Mouse (Mus musculus) embryonic fibroblast, embryonic 13.5 days (primary cell): Measurements from ENCODE around the gene Prr3. TPM values are rescaled to one million over a fixed set of nuclear protein-coding genes. Genes with fewer than 3 reads are reported as not detected.
"Not testable (repeated sequence)": the region's sequence is repeated elsewhere in the genome, so short reads cannot be mapped to it uniquely, and the experiment has no call there.

Experiments
- H3K27ac ChIP-seq: 2 replicates; pipeline ENCODE4 v1.5.1; 2012; ENCODE audit warnings: low read length, control low read depth, inconsistent platforms; ENCODE audit not compliant: insufficient read depth
- H3K4me1 ChIP-seq: 2 replicates; pipeline ENCODE4 v1.6.1; 2011; ENCODE audit warnings: low read length; ENCODE audit not compliant: control insufficient read depth, insufficient read depth
- H3K4me3 ChIP-seq: 2 replicates; pipeline ENCODE4 v1.5.1; 2011; ENCODE audit warnings: mild to moderate bottlenecking, control low read depth, low read length; ENCODE audit not compliant: insufficient read depth
- CTCF ChIP-seq: IDR thresholded peaks from 2 replicates; pipeline ENCODE4 v1.5.1; 2011; ENCODE audit warnings: mild to moderate bottlenecking, control low read depth, low read length, moderate library complexity, borderline replicate concordance; ENCODE audit not compliant: insufficient read depth
- POLR2A ChIP-seq: IDR thresholded peaks from 2 replicates; pipeline ENCODE4 v1.6.1; 2011; ENCODE audit warnings: low read depth, mild to moderate bottlenecking, control low read depth, low read length, moderate library complexity
- polyA plus RNA-seq: library from polyadenylated mRNA; stranded (reverse); fragments of >200 nt; gene quantifications from 2 replicates; pipeline ENCODE4 v1.2.4, GENCODE M21; 2011; ENCODE audit warnings: low read depth; ENCODE audit not compliant: missing spikeins, insufficient read length

Gene Prr3
- polyA plus RNA-seq, 1 experiment, result 31.4 TPM

DNA sequence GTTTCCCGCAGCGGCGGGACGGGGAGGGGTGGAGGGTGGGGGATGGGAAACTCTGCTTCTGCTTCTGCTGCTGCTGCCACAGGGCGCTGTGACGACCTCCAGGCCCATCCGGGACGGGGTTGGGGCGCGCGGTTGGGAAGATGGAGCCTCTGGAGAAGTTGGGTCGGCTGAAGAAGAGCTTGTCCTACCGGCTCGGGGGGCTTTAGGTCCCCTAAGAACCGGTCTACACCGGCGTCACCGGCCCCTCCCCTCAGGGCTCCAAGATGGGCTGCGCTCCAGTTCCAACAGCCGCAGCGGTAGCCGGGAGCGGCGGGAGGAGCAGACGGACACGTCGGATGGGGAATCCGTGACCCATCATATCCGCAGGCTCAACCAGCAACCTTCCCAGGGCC, 323 bp upstream of the Prr3 start:
- H3K4me3 ChIP-seq, result peak overlapping the region; percentile 86
- H3K4me1 ChIP-seq, result peaks cover 9% of the 10 kb centered on the region; the same call in 1 of the 2 replicates
- TF ChIP-seq POLR2A, result 0 out of 2 replicates have a peak, but pooled peaks have one; percentile 33
- TF ChIP-seq CTCF, result no peak
- peak overlapping the region; percentile 95 for H3K27ac ChIP-seq

- H3K4me3 ChIP-seq, result peak overlapping the region; percentile 86
- TF ChIP-seq POLR2A, result peak; percentile 62
- no peak for TF ChIP-seq CTCF
- peak overlapping the region; percentile 94 for H3K27ac ChIP-seq
These were observed 1.1 kb downstream of the Prr3 start for GRCm38 (mm10) chr17:35978811-35979400.

DNA sequence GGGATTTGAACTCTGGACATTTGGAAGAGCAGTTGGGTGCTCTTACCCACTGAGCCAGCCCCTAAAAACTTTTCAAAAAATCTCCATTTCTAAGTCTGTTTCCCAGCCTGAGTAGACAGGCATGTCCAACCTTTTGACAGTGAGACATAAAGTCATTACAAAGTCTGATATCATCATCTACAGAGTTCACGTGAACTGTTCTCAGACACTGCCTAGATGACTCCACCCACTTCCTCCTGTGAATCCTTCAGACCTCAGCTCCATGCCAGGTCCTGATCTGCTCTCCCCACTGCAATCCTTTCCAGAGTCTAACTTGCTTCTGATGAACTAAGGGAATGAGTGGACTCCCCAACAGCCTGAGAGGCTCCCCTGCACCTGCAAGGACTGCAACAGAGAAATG, 7.9 kb downstream of the Prr3 start:
- Histone ChIP-seq H3K4me1 (no peaks in the 10 kb centered on the region), H3K27ac (no peak overlapping the region), H3K4me3 (no peak overlapping the region)
- TF ChIP-seq POLR2A (no peak), CTCF (no peak)

More at GRCm38 (mm10) chr17:35978811-35979400, 1.1 kb downstream of the Prr3 start:
- H3K4me1 ChIP-seq, result peaks cover 9% of the 10 kb centered on the region; the same call in 1 of the 2 replicates

GRCm38 (mm10) chr17:35969418-35970389, 10.3 kb downstream of the Prr3 start, which contains the start of gene Abcf1:
TSS of gene Abcf1 (minus strand) at chr17:35969761.
- peak within 1 kb of the TSS; percentile 86 for H3K4me3 ChIP-seq
- 0 out of 2 replicates have a peak within 1 kb of the TSS, but pooled peaks have one; percentile 12 for H3K27ac ChIP-seq
- TF ChIP-seq POLR2A (peak; percentile 81), CTCF (no peak)
- H3K4me1 ChIP-seq, result no peaks in the 10 kb centered on the region

DNA sequence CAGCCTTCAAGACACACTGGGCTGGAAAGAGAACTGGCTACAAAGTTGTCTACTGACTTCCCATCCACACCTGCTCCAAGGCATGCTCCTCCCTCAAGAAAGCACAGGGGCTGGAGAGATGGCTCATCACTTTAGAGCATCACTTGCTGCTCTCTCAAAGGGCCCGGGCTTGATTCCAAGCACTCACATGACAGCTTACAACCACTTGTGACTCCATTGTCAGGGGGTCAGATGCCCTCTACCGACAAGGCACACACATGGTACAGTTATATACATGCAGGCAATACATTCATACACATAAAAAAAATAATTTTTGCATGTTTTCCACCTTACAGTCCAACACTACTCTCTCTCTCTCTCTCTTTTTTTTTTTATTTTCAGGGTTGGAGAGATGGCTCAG, 12.4 kb downstream of the Prr3 start:
- TF ChIP-seq POLR2A, result no peak
- no peak for TF ChIP-seq CTCF
- Histone ChIP-seq H3K27ac (no peak overlapping the region), H3K4me1 (no peaks in the 10 kb centered on the region), H3K4me3 (no peak overlapping the region)

DNA sequence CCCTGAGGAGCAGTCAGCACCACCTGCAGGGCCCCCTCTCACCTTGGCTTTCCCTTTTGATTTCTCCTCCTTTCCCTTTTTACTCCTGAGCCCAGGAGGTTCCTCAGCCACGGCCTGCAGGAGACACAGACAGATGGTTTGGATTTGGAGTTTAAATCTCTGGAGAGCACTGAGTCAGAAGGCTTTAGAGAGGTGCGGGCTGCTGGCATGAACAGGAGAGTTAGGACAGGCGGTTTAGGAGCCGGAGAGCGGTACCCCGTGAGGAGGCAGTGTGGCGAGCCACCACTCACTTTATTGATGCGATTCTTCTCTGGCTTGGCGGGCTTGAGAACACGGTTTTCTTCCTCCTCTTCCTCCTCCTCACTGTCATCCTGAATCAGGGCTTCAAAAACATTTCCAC, 16.8 kb downstream of the Prr3 start:
- Histone ChIP-seq H3K4me3 (no peak overlapping the region), H3K27ac (no peak overlapping the region), H3K4me1 (no peaks in the 10 kb centered on the region)
- no peak for TF ChIP-seq CTCF
- no peak for TF ChIP-seq POLR2A

- H3K4me3 ChIP-seq, result no peak overlapping the region
- no peaks in the 10 kb centered on the region for H3K4me1 ChIP-seq
- no peak for TF ChIP-seq CTCF
- no peak for TF ChIP-seq POLR2A
- H3K27ac ChIP-seq, result no peak overlapping the region
These were observed 21.4 kb downstream of the Prr3 start for GRCm38 (mm10) chr17:35958533-35959223.

- H3K4me3 ChIP-seq, result no peak overlapping the region
These were observed 25.4 kb downstream of the Prr3 start for GRCm38 (mm10) chr17:35954665-35955064.

DNA sequence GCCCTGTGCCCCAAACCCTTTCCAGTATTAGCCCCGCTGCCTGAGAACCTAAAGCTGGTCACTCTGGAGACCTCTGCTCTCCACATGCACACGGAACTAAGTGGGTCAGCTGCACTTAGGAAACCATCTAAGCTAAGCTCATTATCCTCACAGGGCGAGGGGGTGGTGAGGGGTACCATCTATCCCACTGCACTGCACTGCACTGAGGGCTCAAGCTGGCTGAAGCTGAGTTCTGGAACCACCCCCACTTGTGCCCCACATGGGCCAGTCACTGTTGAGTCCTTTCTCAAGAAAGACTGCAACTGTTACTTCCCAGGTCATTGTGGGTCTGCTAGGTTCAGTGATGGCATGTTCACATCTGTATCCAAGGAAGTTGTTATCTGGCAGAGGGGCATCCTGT, 27.5 kb downstream of the Prr3 start:
- not testable (repeated sequence) for H3K4me3 ChIP-seq, H3K27ac ChIP-seq, H3K4me1 ChIP-seq

More at GRCm38 (mm10) chr17:35954665-35955064, 25.4 kb downstream of the Prr3 start:
- no peak overlapping the region for H3K27ac ChIP-seq
- H3K4me1 ChIP-seq, result no peaks in the 10 kb centered on the region
- TF ChIP-seq CTCF (no peak), POLR2A (no peak)

DNA sequence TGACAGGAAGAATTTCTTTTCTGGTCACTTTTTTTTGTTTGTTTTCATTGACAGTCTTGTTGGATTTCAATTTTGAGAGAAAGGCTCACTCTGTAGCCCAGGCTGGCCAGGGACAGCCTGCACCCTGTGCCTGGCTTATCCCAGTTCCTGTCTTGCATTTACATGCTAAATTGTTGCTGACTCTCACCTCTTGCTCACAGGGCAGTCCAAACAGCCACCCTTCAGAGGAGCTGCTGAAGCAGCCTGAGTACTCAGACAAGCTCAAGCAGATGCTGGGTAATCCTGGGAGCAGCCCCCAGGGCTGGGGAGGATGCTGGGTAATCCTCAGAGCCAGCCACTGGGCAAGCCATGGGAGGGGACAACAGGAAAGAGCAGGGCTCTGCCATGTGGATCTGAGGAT, 29.1 kb downstream of the Prr3 start:
- H3K4me1 ChIP-seq, H3K4me3 ChIP-seq, H3K27ac ChIP-seq: not testable (repeated sequence)
